ENCODE assay signal across 19 mouse cellular contexts in the genomic region with DNA sequence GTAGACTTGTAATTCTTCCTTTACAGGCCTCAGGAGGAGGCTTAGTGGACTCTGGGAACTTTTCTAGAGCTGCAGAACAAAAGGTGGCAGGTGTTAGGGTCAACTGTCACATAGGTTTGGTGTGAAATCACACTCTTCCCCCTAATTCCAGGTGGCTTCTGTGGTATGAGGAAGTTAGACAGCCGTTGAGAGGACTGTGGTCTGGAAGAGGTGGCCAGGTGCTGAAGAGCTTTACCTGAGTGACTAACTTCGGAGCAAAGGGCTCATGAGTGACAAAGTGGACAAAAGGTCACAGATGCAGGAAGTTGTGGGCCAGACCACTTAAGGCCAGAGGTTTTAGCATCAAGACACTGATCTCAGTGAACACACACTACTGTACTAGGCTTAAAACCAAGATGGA.
A peak's percentile ranks its signal among the peaks of the same experiment; 100 is the strongest.
DNase-seq lines count a peak whose midpoint lies in the region; ATAC-seq lines count a peak whose summit lies in the region.
"Had no signal": no experiment of that assay in that cellular context is flagged by ENCODE, and none has a peak within 500 bp of the region (broad histone marks: within the 10 kb centered on the region; RNA-seq: fewer than 3 reads in every experiment).

No protein-coding gene starts in this region.

- H3K27me3 ChIP-seq in kidney, embryonic 16.5 days (ENCODE audit: insufficient read depth, low read length), result no peaks in the 10 kb centered on the region
- no peaks in the 10 kb centered on the region for H3K27me3 ChIP-seq in kidney, embryonic 15.5 days
- H3K27me3 ChIP-seq in lung, embryonic 16.5 days (ENCODE audit: control insufficient read depth, insufficient read depth, low read depth, low read length), result no peaks in the 10 kb centered on the region
- H3K27me3 ChIP-seq: heart, embryonic 15.5 days had no signal

- H3K9ac ChIP-seq in kidney, embryonic 16.5 days (replicated peaks; ENCODE audit: low read length), result no peak overlapping the region
- H3K9ac ChIP-seq in kidney, embryonic 15.5 days, result no peak overlapping the region
- no peak overlapping the region for H3K9ac ChIP-seq in lung, embryonic 16.5 days (ENCODE audit: low read length)
- H3K9ac ChIP-seq: embryonic facial prominence, embryonic 13.5 days; forebrain, embryonic 13.5 days; forebrain, postnatal 0 days; heart, embryonic 15.5 days had no signal

- H3K36me3 ChIP-seq in kidney, embryonic 16.5 days (ENCODE audit: insufficient read depth, low read length), result no peaks in the 10 kb centered on the region
- H3K36me3 ChIP-seq in kidney, embryonic 15.5 days, result no peaks in the 10 kb centered on the region
- H3K36me3 ChIP-seq in lung, embryonic 16.5 days (ENCODE audit: control insufficient read depth, insufficient read depth, low read length), result no peaks in the 10 kb centered on the region
- H3K36me3 ChIP-seq: embryonic facial prominence, embryonic 13.5 days; heart, embryonic 15.5 days had no signal

- no peak overlapping the region for H3K4me3 ChIP-seq in kidney, embryonic 16.5 days (ENCODE audit: low read length)
- H3K4me3 ChIP-seq in kidney, embryonic 15.5 days (replicated peaks), result no peak overlapping the region
- H3K4me3 ChIP-seq in lung, embryonic 16.5 days (ENCODE audit: low read length), result no peak overlapping the region
- H3K4me3 ChIP-seq: embryonic facial prominence, embryonic 13.5 days; forebrain, embryonic 13.5 days; heart, adult 2 months; heart, embryonic 15.5 days had no signal

- H3K27ac ChIP-seq in kidney, embryonic 16.5 days (ENCODE audit: low read length), result no peak overlapping the region
- no peak overlapping the region for H3K27ac ChIP-seq in kidney, embryonic 15.5 days
- H3K27ac ChIP-seq in lung, embryonic 16.5 days (ENCODE audit: low read length), result peak overlapping the region; percentile 77
- H3K27ac ChIP-seq: embryonic facial prominence, embryonic 13.5 days; forebrain, embryonic 13.5 days; heart, adult 2 months; heart, embryonic 15.5 days had no signal

- peaks cover 15% of the 10 kb centered on the region for H3K4me1 ChIP-seq in kidney, embryonic 16.5 days (ENCODE audit: insufficient read depth, low read length)
- peaks cover 14% of the 10 kb centered on the region for H3K4me1 ChIP-seq in kidney, embryonic 15.5 days
- peaks cover 20% of the 10 kb centered on the region for H3K4me1 ChIP-seq in lung, embryonic 16.5 days (replicated peaks; ENCODE audit: control insufficient read depth, insufficient read depth, low read length)

- WGBS in kidney, embryonic 16.5 days, result 48% methylated on average over 2 of the region's 2 CpGs
- WGBS in kidney, embryonic 15.5 days, result 44% methylated on average over 2 of the region's 2 CpGs
- WGBS in lung, embryonic 16.5 days, result 39% methylated on average over 2 of the region's 2 CpGs

- DNase-seq in lung, postnatal 36 days, result peak; percentile 59
- DNase-seq in spleen, adult 12 weeks (ENCODE audit: low spot score), result no peak
- no peak for DNase-seq in liver
- no peak for DNase-seq in layer of hippocampus, adult 8-10 months (ENCODE audit: low spot score in 2 of 2)
- DNase-seq: adrenal gland, postnatal 14 days; cerebellum, adult 11-12 months; cerebellum, adult 9-10 months; cerebellum, postnatal 25 days; forebrain, postnatal 0 days; gastrocnemius, postnatal 14 days; heart, adult 2 months; heart, postnatal 14 days had no signal

- H3K9me3 ChIP-seq in kidney, embryonic 16.5 days (ENCODE audit: low read length), result no peaks in the 10 kb centered on the region
- H3K9me3 ChIP-seq in kidney, embryonic 15.5 days (replicated peaks), result no peaks in the 10 kb centered on the region
- H3K9me3 ChIP-seq in lung, embryonic 16.5 days (ENCODE audit: control insufficient read depth, low read length), result no peaks in the 10 kb centered on the region
- H3K9me3 ChIP-seq: embryonic facial prominence, embryonic 13.5 days; forebrain, embryonic 13.5 days; heart, embryonic 15.5 days had no signal

- no peak overlapping the region for H3K4me2 ChIP-seq in kidney, embryonic 16.5 days (replicated peaks; ENCODE audit: low read depth, low read length)
- H3K4me2 ChIP-seq in kidney, embryonic 15.5 days, result no peak overlapping the region
- H3K4me2 ChIP-seq in lung, embryonic 16.5 days (ENCODE audit: low read depth, low read length), result no peak overlapping the region
- H3K4me2 ChIP-seq: embryonic facial prominence, embryonic 13.5 days; heart, embryonic 11.5 days; heart, embryonic 15.5 days had no signal

- 0 out of 2 replicates have a peak, but pooled peaks have one; percentile 39 for ATAC-seq in kidney, embryonic 16.5 days (ENCODE audit: low FRiP score, low TSS enrichment)
- ATAC-seq in kidney, embryonic 15.5 days (replicated peaks; ENCODE audit: low FRiP score), result no peak
- peak; percentile 73 for ATAC-seq in lung, embryonic 16.5 days (ENCODE audit: low read depth)
- ATAC-seq: forebrain, postnatal 0 days had no signal
